Mouse (Mus musculus) spleen, adult 2 months (tissue): Measurements from ENCODE around the gene Pdlim7.

Experiments used
- CTCF ChIP-seq: fragments of 200-500 bp; IDR thresholded peaks from 2 replicates; pipeline ENCODE4 v1.5.1; 2011; ENCODE audit warnings: mild to moderate bottlenecking, inconsistent platforms; ENCODE audit not compliant: insufficient read depth, insufficient read length, insufficient replicate concordance; ENCODE audit errors: extremely low read depth
- POLR2A ChIP-seq: fragments of 200-500 bp; IDR thresholded peaks from 2 replicates; pipeline ENCODE4 v1.6.1; 2011; ENCODE audit warnings: low read depth, low read length, inconsistent platforms

- no peak for TF ChIP-seq CTCF
- TF ChIP-seq POLR2A = no peak
Observed at GRCm38 (mm10) chr13:55479008-55479407, 34.5 kb downstream of the Pdlim7 start.
